Mouse (Mus musculus) ES-E14 (cell line): ENCODE results near the gene Ctu2.

Source experiments
- HCFC1 ChIP-seq: IDR thresholded peaks from 2 replicates; pipeline ENCODE4 v1.6.1; 2012; ENCODE audit warnings: low read length, inconsistent platforms, borderline replicate concordance; ENCODE audit not compliant: insufficient read depth
- ZNF384 ChIP-seq: IDR thresholded peaks from 2 replicates; pipeline ENCODE4 v1.6.1; 2012; ENCODE audit warnings: low read depth, low read length, inconsistent platforms

GRCm38 (mm10) chr8:122488387-122488786 lies 12.4 kb downstream of the Ctu2 start:
- no peak for TF ChIP-seq HCFC1
- TF ChIP-seq ZNF384: no peak
